Mouse (Mus musculus): ENCODE results near the gene Tnpo1. TPM values are rescaled to one million over a fixed set of nuclear protein-coding genes. Genes with fewer than 3 reads are reported as not detected.

The Tnpo1 gene
- polyA plus RNA-seq, 1 experiment from 2014 or later = 40.3 TPM

DNA sequence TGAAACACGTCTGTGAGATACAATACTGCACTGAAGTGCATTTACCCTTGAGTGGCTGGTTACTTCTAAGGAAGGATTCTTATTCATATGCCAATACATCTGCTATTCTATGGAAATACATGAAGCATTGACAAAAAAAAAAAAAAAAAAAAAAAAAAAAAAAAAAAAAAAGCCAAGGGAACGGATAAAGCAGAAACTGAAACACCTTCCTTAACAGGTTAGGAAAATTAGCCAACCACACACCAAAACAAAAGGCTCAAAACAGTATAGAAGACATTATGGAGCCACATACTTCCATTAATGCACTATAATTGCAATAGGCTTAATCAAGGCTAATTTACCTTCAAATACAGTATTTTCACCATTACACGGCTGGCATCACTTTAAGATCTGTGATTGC is 51.5 kb downstream of the Tnpo1 start:
- H3K4me3 ChIP-seq (ENCODE audit: low read depth, low read length) = no peak overlapping the region
- ATAC-seq (ENCODE audit: low read depth) (no peak), DNase-seq (ENCODE audit: low spot score) (no peak)
- no peak overlapping the region for H3K27ac ChIP-seq (replicated peaks; ENCODE audit: low read depth, low read length)
- no peaks in the 10 kb centered on the region for H3K27me3 ChIP-seq (replicated peaks; ENCODE audit: control insufficient read depth, insufficient read depth, low read length)
- WGBS = 83% methylated on average over 3 of the region's 3 CpGs
- no peaks in the 10 kb centered on the region for H3K4me1 ChIP-seq (ENCODE audit: control insufficient read depth, insufficient read depth, low read length)
- peaks cover 89% of the 10 kb centered on the region for H3K36me3 ChIP-seq (ENCODE audit: control insufficient read depth, insufficient read depth, low read length)
- H3K9ac ChIP-seq (ENCODE audit: low read depth, low read length) = no peak overlapping the region
- no peaks in the 10 kb centered on the region for H3K9me3 ChIP-seq (ENCODE audit: control insufficient read depth, low read length)
- H3K4me2 ChIP-seq (ENCODE audit: low read depth, low read length) = no peak overlapping the region

- no peak for ATAC-seq (ENCODE audit: low read depth)
- Histone ChIP-seq H3K4me1 (ENCODE audit: control insufficient read depth, insufficient read depth, low read length) (no peaks in the 10 kb centered on the region), H3K9me3 (ENCODE audit: control insufficient read depth, low read length) (no peaks in the 10 kb centered on the region), H3K27ac (replicated peaks; ENCODE audit: low read depth, low read length) (no peak overlapping the region), H3K9ac (ENCODE audit: low read depth, low read length) (no peak overlapping the region), H3K4me2 (ENCODE audit: low read depth, low read length) (no peak overlapping the region), H3K4me3 (ENCODE audit: low read depth, low read length) (no peak overlapping the region), H3K27me3 (replicated peaks; ENCODE audit: control insufficient read depth, insufficient read depth, low read length) (no peaks in the 10 kb centered on the region), H3K36me3 (ENCODE audit: control insufficient read depth, insufficient read depth, low read length) (peaks cover 89% of the 10 kb centered on the region)
- DNase-seq (ENCODE audit: low spot score) = no peak
- WGBS = 78% methylated on average over 7 of the region's 7 CpGs
These were observed 53.8 kb downstream of the Tnpo1 start for GRCm38 (mm10) chr13:98872273-98872847.

GRCm38 (mm10) chr13:98871263-98871662 is 54.9 kb downstream of the Tnpo1 start:
- no peaks in the 10 kb centered on the region for H3K27me3 ChIP-seq (replicated peaks; ENCODE audit: control insufficient read depth, insufficient read depth, low read length)
- no peak for ATAC-seq (ENCODE audit: low read depth)
- H3K27ac ChIP-seq (replicated peaks; ENCODE audit: low read depth, low read length) = no peak overlapping the region
- no peak overlapping the region for H3K9ac ChIP-seq (ENCODE audit: low read depth, low read length)
- no peak for DNase-seq (ENCODE audit: low spot score)
- H3K4me2 ChIP-seq (ENCODE audit: low read depth, low read length) = no peak overlapping the region
- no peaks in the 10 kb centered on the region for H3K9me3 ChIP-seq (ENCODE audit: control insufficient read depth, low read length)
- H3K36me3 ChIP-seq (ENCODE audit: control insufficient read depth, insufficient read depth, low read length) = peaks cover 94% of the 10 kb centered on the region
- H3K4me3 ChIP-seq (ENCODE audit: low read depth, low read length) = no peak overlapping the region
- H3K4me1 ChIP-seq (ENCODE audit: control insufficient read depth, insufficient read depth, low read length) = no peaks in the 10 kb centered on the region
- WGBS = 77% methylated on average over 1 of the region's 1 CpGs

DNA sequence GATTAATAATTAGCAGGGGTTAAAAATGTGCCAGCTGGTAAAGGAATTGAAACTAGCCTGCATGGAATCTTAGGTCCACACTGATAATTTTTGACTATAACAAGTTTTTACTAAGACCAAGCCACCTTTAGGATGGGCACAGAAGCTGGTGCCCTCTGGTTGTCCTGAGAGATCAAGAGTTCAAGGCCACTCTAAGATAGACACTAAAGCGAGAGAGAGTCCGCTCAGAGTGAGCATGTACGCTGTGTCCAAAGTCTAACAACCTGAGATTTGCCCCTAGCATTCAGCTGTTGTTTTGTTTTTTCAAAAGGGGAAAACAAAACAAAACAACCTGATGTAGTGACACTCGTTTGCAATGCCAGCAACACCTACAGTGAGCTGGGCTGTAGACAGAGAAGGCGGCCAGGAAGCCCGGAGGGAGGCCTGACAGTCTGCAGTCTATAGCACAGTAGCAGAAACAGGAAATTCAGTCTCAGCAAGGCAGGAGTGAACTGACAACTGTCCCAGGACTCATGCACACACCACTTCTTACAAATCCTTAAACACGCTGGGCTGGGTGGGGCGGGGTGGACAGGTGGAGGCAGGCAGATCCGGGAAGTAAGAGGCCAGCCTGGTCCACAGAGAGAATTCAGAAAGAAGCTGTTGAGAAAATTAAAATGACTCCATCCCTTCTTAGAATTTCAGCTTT is 57.8 kb downstream of the Tnpo1 start:
- Histone ChIP-seq H3K4me2 (ENCODE audit: low read depth, low read length) (no peak overlapping the region), H3K9me3 (ENCODE audit: control insufficient read depth, low read length) (no peaks in the 10 kb centered on the region), H3K4me3 (ENCODE audit: low read depth, low read length) (no peak overlapping the region), H3K4me1 (ENCODE audit: control insufficient read depth, insufficient read depth, low read length) (no peaks in the 10 kb centered on the region), H3K36me3 (ENCODE audit: control insufficient read depth, insufficient read depth, low read length) (peaks cover 96% of the 10 kb centered on the region), H3K27ac (replicated peaks; ENCODE audit: low read depth, low read length) (no peak overlapping the region), H3K9ac (ENCODE audit: low read depth, low read length) (no peak overlapping the region), H3K27me3 (replicated peaks; ENCODE audit: control insufficient read depth, insufficient read depth, low read length) (no peaks in the 10 kb centered on the region)
- no peak for ATAC-seq (ENCODE audit: low read depth)
- DNase-seq (ENCODE audit: low spot score) = no peak
- WGBS = 84% methylated on average over 9 of the region's 9 CpGs

GRCm38 (mm10) chr13:98867810-98868209 is 58.4 kb downstream of the Tnpo1 start:
- Histone ChIP-seq H3K9me3 (ENCODE audit: control insufficient read depth, low read length) (no peaks in the 10 kb centered on the region), H3K4me3 (ENCODE audit: low read depth, low read length) (no peak overlapping the region), H3K27ac (replicated peaks; ENCODE audit: low read depth, low read length) (no peak overlapping the region), H3K4me1 (ENCODE audit: control insufficient read depth, insufficient read depth, low read length) (no peaks in the 10 kb centered on the region), H3K36me3 (ENCODE audit: control insufficient read depth, insufficient read depth, low read length) (peaks cover 97% of the 10 kb centered on the region), H3K27me3 (replicated peaks; ENCODE audit: control insufficient read depth, insufficient read depth, low read length) (no peaks in the 10 kb centered on the region), H3K4me2 (ENCODE audit: low read depth, low read length) (no peak overlapping the region), H3K9ac (ENCODE audit: low read depth, low read length) (no peak overlapping the region)
- 63% methylated on average over 2 of the region's 2 CpGs for WGBS
- ATAC-seq (ENCODE audit: low read depth) = peak; percentile 84
- peak; percentile 68 for DNase-seq (ENCODE audit: low spot score)

DNA sequence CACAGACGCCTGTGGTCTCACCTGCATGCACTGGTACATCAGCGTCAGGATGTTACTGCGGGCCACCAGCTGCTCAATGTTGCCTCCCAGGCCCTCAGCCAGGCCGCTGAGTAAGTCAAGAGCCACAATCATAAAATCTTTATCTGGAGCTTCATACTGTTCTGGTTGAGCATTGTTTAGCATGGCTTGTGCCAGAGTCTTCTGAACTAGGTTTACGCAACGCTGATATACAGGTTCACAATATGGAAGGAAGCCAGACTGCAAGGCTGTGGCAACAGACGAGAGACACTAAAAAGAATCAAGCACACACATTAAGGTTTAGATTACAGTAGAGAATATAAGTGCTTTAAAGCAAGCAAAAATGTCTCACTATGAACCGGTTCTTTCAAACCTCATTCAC is 70.9 kb downstream of the Tnpo1 start:
- DNase-seq (ENCODE audit: low spot score) (no peak), ATAC-seq (ENCODE audit: low read depth) (no peak)
- no peak overlapping the region for H3K4me2 ChIP-seq (ENCODE audit: low read depth, low read length)
- no peaks in the 10 kb centered on the region for H3K27me3 ChIP-seq (replicated peaks; ENCODE audit: control insufficient read depth, insufficient read depth, low read length)
- no peaks in the 10 kb centered on the region for H3K9me3 ChIP-seq (ENCODE audit: control insufficient read depth, low read length)
- H3K27ac ChIP-seq (replicated peaks; ENCODE audit: low read depth, low read length) = no peak overlapping the region
- H3K9ac ChIP-seq (ENCODE audit: low read depth, low read length) = no peak overlapping the region
- peaks cover 92% of the 10 kb centered on the region for H3K36me3 ChIP-seq (ENCODE audit: control insufficient read depth, insufficient read depth, low read length)
- no peak overlapping the region for H3K4me3 ChIP-seq (ENCODE audit: low read depth, low read length)
- 91% methylated on average over 8 of the region's 8 CpGs for WGBS
- no peaks in the 10 kb centered on the region for H3K4me1 ChIP-seq (ENCODE audit: control insufficient read depth, insufficient read depth, low read length)

DNA sequence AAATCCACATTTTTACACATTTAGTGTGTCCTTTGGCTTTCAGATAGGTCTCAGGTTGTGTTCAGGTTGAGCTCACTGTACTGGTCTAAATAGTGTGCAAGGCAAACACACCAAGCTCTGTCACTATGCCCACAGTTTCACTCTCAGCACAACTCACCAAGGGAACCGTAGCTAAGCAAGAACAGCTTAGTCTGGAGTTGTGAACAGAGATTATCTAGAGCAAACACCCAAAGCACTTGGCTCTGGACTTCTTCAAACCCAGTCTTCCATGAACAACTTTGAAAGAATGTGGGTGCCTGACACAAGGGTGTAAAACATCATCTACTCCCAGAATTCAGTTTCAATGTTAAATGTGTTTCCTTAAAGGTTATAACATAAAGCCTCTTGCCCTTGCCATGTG is 80.4 kb downstream of the Tnpo1 start:
- H3K27ac ChIP-seq (replicated peaks; ENCODE audit: low read depth, low read length) = no peak overlapping the region
- 79% methylated on average over 1 of the region's 1 CpGs for WGBS
- H3K9ac ChIP-seq (ENCODE audit: low read depth, low read length) = no peak overlapping the region
- H3K9me3 ChIP-seq (ENCODE audit: control insufficient read depth, low read length) = no peaks in the 10 kb centered on the region
- no peaks in the 10 kb centered on the region for H3K4me1 ChIP-seq (ENCODE audit: control insufficient read depth, insufficient read depth, low read length)
- no peak overlapping the region for H3K4me2 ChIP-seq (ENCODE audit: low read depth, low read length)
- no peak overlapping the region for H3K4me3 ChIP-seq (ENCODE audit: low read depth, low read length)
- H3K27me3 ChIP-seq (replicated peaks; ENCODE audit: control insufficient read depth, insufficient read depth, low read length) = no peaks in the 10 kb centered on the region
- ATAC-seq (ENCODE audit: low read depth) (no peak), DNase-seq (ENCODE audit: low spot score) (no peak)
- peaks cover 74% of the 10 kb centered on the region for H3K36me3 ChIP-seq (ENCODE audit: control insufficient read depth, insufficient read depth, low read length)

GRCm38 (mm10) chr13:98836423-98837088 is 89.6 kb downstream of the Tnpo1 start:
- H3K4me1 ChIP-seq (ENCODE audit: control insufficient read depth, insufficient read depth, low read length) = no peaks in the 10 kb centered on the region
- H3K27ac ChIP-seq (replicated peaks; ENCODE audit: low read depth, low read length) = no peak overlapping the region
- WGBS = 89% methylated on average over 6 of the region's 6 CpGs
- no peaks in the 10 kb centered on the region for H3K27me3 ChIP-seq (replicated peaks; ENCODE audit: control insufficient read depth, insufficient read depth, low read length)
- H3K9me3 ChIP-seq (ENCODE audit: control insufficient read depth, low read length) = no peaks in the 10 kb centered on the region
- peaks cover 37% of the 10 kb centered on the region for H3K36me3 ChIP-seq (ENCODE audit: control insufficient read depth, insufficient read depth, low read length)
- no peak overlapping the region for H3K4me2 ChIP-seq (ENCODE audit: low read depth, low read length)
- DNase-seq (ENCODE audit: low spot score) = no peak
- no peak for ATAC-seq (ENCODE audit: low read depth)
- H3K4me3 ChIP-seq (ENCODE audit: low read depth, low read length) = no peak overlapping the region
- H3K9ac ChIP-seq (ENCODE audit: low read depth, low read length) = no peak overlapping the region

Measured in embryonic facial prominence, embryonic 14.5 days (tissue).